Mouse (Mus musculus): ENCODE data around the gene Acsl5. TPM values are rescaled to one million over a fixed set of nuclear protein-coding genes. Genes with fewer than 3 reads are reported as not detected.

Acsl5 gene
- total RNA-seq, 2 experiments from 2014 or later, result 7.4 to 9.3 TPM

- intact Hi-C loops (cut with DNase I; ENCODE audit: low total_unique reads), result no loop called here
- DNase-seq, result no peak
These were observed 19.7 kb downstream of the Acsl5 start for GRCm38 (mm10) chr19:55271448-55271847.

- DNase-seq, result no peak
- intact Hi-C loops (cut with DNase I; ENCODE audit: low total_unique reads), result no loop called here
These were observed 21.6 kb downstream of the Acsl5 start for GRCm38 (mm10) chr19:55273340-55273739.

DNA sequence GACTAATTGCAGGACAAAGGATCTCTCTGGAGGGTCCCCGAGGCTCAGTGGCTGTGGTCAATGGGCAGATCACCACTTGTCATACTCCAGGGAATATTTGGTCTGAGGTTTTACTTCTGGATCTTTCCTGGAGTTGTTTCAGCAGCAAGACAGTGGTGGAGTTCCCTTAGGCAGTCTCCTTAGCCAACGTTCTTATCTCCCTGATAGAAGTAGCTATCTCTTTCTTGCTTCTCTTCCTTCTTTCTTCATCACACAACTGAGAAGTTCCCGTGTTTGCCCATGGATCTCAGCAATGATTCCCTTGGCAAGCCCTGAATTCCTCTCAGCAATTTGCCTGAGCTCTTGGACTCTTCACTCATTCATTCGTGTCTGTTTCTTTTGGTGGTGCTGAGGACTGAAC is 24.4 kb downstream of the Acsl5 start:
- intact Hi-C loops (cut with DNase I; ENCODE audit: low total_unique reads), result no loop called here
- no peak for DNase-seq

DNA sequence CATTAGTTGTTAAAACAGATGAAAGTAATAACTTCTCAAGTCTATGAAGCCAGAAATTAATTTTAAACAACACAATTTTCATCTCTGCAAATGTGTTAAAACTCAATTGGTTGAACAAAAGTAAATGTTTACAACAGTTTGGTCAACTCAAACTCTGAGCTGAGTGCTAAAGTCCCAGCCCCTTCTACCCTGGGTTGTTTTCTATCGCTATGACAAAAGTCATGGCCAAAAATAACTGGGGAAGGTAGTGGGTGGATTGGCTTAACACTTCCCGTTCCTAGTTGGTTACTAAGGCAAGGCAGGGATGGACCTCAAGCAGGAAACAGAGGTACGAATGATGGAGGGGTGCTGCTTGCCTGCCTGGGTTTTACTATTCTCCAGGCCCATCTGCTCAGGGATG is 25.0 kb downstream of the Acsl5 start:
- intact Hi-C loops (cut with DNase I; ENCODE audit: low total_unique reads), result no loop called here
- DNase-seq, result no peak

- no peak for DNase-seq
- intact Hi-C loops (cut with DNase I; ENCODE audit: low total_unique reads), result no loop called here
These were observed 32.4 kb downstream of the Acsl5 start for GRCm38 (mm10) chr19:55284093-55284492.

GRCm38 (mm10) chr19:55286034-55286433 is 34.3 kb downstream of the Acsl5 start:
- no peak for DNase-seq
- intact Hi-C loops (cut with DNase I; ENCODE audit: low total_unique reads), result no loop called here

- intact Hi-C loops (cut with DNase I; ENCODE audit: low total_unique reads), result no loop called here
- DNase-seq, result no peak
These were observed 37.2 kb downstream of the Acsl5 start for GRCm38 (mm10) chr19:55288974-55289373.

GRCm38 (mm10) chr19:55290621-55291270 is 39.0 kb downstream of the Acsl5 start:
- no peak for DNase-seq
- intact Hi-C loops (cut with DNase I; ENCODE audit: low total_unique reads), result no loop called here

DNA sequence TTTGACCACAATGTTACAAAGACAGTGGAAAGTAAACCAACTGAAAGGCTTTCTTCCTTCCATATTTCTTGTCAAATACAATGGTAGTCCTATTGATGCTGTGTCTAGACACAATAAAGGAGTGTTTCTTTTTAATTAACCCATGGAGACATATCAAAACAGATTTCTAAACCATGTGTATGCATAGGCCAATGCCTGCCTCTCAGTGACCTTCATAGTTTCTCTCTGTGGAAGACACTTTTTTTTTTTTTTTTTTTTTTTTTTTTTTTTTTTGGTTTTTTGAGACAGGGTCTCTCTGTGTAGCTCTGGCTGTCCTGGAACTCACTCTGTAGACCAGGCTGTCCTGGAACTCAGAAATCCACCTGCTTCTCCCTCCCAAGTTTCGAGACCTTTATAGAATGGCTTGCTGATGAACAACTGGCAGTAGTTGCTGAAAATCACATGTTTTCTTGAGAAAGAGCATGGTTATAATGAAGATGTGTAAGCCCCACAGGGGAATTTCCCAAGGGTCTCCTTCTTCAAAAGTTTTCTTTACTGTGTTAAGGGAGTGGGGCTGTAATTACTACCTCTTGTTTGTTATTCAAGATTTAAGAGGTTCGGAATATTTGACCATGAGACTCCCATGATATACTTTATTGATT is 40.6 kb downstream of the Acsl5 start:
- DNase-seq, result no peak
- intact Hi-C loops (cut with DNase I; ENCODE audit: low total_unique reads), result no loop called here

- DNase-seq, result no peak
- intact Hi-C loops (cut with DNase I; ENCODE audit: low total_unique reads), result no loop called here
These were observed 41.4 kb downstream of the Acsl5 start for GRCm38 (mm10) chr19:55293175-55293574.

- intact Hi-C loops (cut with DNase I; ENCODE audit: low total_unique reads), result no loop called here
- DNase-seq, result no peak
These were observed 43.3 kb downstream of the Acsl5 start for GRCm38 (mm10) chr19:55295075-55295474.

- intact Hi-C loops (cut with DNase I; ENCODE audit: low total_unique reads), result no loop called here
- no peak for DNase-seq
These were observed 43.8 kb downstream of the Acsl5 start for GRCm38 (mm10) chr19:55295556-55295955.

DNA sequence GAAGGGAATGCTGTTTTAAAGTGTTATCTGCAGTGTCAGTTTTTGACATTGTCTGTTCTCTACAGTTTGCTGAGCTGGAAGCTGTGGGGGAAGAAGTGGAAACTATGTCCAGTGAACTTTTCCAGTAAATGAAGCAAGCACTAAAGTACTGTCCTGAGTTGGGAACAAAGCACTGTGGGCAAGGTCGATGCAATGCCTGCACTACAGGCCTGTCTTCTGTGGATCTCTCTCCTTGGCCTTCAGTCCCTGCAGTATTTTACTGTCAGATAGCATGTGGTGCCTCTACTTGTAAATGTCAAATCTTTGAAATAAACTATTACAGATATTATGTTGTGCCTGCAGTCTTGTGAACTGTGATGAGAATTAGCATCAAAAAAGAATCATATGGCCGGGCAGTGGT is 44.6 kb downstream of the Acsl5 start:
- intact Hi-C loops (cut with DNase I; ENCODE audit: low total_unique reads), result no loop called here
- DNase-seq, result no peak

DNA sequence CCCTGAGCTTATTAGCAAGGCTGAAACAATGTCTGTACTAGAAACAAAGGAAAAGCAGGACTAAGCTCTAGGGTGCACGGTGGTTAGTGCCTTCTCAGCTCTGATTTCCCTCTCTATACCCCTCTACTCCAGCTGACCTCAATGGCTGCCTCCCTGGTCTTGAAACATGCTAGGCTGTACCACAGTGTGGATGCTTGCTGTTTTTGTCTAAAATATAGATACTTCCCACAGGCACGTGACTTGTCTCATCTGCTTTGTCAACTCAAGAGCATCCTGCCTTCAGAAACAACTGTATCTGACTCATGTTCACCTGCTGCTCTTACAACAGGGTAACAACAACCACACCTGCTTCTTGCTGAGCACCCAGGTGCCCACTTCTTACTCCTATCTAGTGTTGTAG is 45.8 kb downstream of the Acsl5 start:
- intact Hi-C loops (cut with DNase I; ENCODE audit: low total_unique reads), result no loop called here
- no peak for DNase-seq

GRCm38 (mm10) chr19:55297961-55298360 is 46.2 kb downstream of the Acsl5 start:
- intact Hi-C loops (cut with DNase I; ENCODE audit: low total_unique reads), result no loop called here
- DNase-seq, result no peak

DNA sequence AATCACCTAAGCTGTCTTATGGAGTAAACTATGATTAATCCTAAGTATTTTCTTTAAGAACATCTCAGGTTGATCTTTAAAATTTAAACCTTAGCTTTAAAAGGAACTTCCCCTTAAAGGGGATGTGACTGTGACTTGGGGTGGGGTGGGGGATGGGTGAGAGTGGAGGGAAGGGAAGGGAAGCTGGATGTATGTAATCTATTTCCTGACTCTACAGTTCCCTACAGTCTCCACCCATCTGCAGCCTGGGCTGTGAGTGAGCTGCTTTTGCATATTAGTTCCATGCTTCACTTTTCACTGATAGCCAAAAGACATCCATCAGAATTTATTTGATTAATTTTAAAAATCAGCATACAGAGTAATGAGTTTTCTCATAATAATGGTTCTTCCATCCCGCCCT is 47.6 kb downstream of the Acsl5 start:
- intact Hi-C loops (cut with DNase I; ENCODE audit: low total_unique reads), result no loop called here

GRCm38 (mm10) chr19:55300525-55300924 is 48.8 kb downstream of the Acsl5 start:
- intact Hi-C loops (cut with DNase I; ENCODE audit: low total_unique reads), result no loop called here
- DNase-seq, result no peak

More for the DNA sequence above, 47.6 kb downstream of the Acsl5 start:
- DNase-seq, result no peak

DNA sequence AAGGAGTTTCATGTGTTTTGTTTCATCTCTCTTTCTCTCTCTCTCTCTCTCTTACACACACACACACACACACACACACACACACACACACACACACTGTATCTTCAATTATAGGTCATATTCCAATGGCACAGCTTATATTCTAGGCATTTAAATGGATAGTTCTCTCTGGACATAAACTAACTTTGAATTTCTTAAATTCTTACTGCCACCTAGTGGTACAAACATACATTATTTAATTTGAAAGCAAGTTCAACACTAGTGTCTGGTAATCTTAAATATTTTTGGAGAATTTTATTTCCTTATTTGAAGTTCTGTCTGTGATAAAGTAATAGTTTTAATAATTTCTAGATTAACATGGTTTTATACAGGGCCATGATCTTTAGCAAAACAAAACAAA is 53.3 kb downstream of the Acsl5 start:
- intact Hi-C loops (cut with DNase I; ENCODE audit: low total_unique reads), result loop anchor here (2.0 kb wide), 1 partner anchor 86 kb away; no protein-coding TSS in a partner anchor
- no peak for DNase-seq

DNA sequence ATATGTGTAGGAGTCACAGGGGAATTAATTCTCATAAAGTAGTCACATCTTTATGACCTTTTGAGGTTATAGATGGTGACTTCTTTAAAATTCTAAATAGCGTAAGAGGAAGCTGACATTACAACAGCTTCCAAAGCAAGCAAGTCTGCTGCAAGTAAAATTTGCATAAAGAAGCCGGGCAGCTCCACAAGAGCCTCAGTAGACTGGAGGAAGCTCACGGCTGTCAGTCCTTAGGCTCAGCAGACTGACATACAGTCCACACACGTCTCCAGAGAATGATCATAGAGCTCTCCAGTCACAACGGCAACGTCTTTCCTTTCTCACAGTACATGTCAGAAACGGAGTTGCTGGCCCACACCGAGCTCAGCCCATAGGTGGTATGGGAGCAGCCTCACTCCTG is 60.1 kb downstream of the Acsl5 start:
- no peak for DNase-seq
- intact Hi-C loops (cut with DNase I; ENCODE audit: low total_unique reads), result no loop called here

GRCm38 (mm10) chr19:55313649-55314048 is 61.9 kb downstream of the Acsl5 start:
- DNase-seq, result no peak
- intact Hi-C loops (cut with DNase I; ENCODE audit: low total_unique reads), result no loop called here

- intact Hi-C loops (cut with DNase I; ENCODE audit: low total_unique reads), result no loop called here
- DNase-seq, result peak; percentile 81
These were observed 63.8 kb downstream of the Acsl5 start, which contains the start of gene Zdhhc6 for GRCm38 (mm10) chr19:55315452-55316108. Gene Zdhhc6, minus strand, starts transcription at chr19:55316032.
